ENCODE assay signal across 8 mouse cellular contexts in the genomic region with DNA sequence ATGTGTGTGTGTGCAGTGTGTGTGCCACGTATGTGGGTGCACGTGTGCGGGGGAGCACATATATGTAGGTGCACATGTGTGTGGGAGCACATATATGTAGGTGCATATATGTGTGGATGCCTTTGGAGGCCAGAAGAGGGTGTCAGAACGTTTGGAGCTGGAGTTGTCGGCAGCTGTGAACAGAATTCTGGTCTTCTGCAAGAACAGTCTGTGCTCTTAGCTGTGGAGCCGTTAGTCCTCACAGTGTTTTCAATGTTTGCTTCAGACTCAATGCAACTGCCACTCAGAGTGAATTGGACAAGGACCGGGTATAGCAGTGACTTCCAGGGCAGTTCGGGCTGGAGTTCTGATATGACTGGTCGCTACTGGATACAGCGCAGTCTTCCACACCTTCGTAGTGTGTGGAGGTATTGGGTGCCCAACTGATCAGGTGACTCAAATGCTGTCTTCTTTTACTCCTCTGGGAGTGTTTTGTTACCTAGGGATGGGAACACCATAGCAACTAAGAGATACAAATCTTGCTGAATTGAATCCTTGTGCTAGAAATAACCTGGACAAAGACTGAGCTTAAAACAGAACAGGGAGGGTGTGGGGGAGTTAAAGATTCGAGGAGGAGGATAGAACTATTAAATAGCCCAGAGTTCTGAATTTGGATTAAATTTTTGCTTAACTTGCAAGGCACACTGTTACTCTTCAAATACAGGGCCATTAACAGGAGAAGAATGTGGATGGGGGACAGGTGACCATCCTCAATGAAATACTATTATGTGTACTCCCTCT. TPM values are rescaled to one million over a fixed set of nuclear protein-coding genes. Genes with fewer than 3 reads are reported as not detected.
DNase-seq lines count a peak whose midpoint lies in the region; ATAC-seq lines count a peak whose summit lies in the region.

No protein-coding gene starts in this region.

- H3K36me3 ChIP-seq in embryonic facial prominence, embryonic 11.5 days (replicated peaks; ENCODE audit: control insufficient read depth, insufficient read depth, low read depth, low read length), result no peaks in the 10 kb centered on the region
- peaks cover 15% of the 10 kb centered on the region for H3K36me3 ChIP-seq in neural tube, embryonic 13.5 days

- no peak overlapping the region for H3K9ac ChIP-seq in embryonic facial prominence, embryonic 11.5 days (replicated peaks; ENCODE audit: low read length)
- peak overlapping the region; percentile 95 for H3K9ac ChIP-seq in neural tube, embryonic 13.5 days

- H3K4me1 ChIP-seq in embryonic facial prominence, embryonic 11.5 days (ENCODE audit: control insufficient read depth, insufficient read depth, low read length), result no peaks in the 10 kb centered on the region; the same call in 1 of the 2 replicates
- H3K4me1 ChIP-seq in neural tube, embryonic 13.5 days (replicated peaks), result peaks cover 8% of the 10 kb centered on the region

- no peaks in the 10 kb centered on the region for H3K27me3 ChIP-seq in embryonic facial prominence, embryonic 11.5 days (ENCODE audit: control insufficient read depth, insufficient read depth, low read length)
- no peaks in the 10 kb centered on the region for H3K27me3 ChIP-seq in neural tube, embryonic 13.5 days

- DNase-seq in left cerebral cortex, postnatal 14 days (ENCODE audit: low spot score in 2 of 2), result peak; percentile 23 to 71
- no peak for DNase-seq in left cerebral cortex, adult 11 months (ENCODE audit: low spot score)
- DNase-seq in embryonic facial prominence, embryonic 11.5 days (ENCODE audit: low spot score), result no peak
- peak; percentile 34 for DNase-seq in induced T-regulatory cell, adult 2 months (ENCODE audit: low read depth)
- DNase-seq in spleen, postnatal 10 days (ENCODE audit: low spot score in 2 of 2), result no peak
- DNase-seq in embryo, embryonic 9.5 days (ENCODE audit: extremely low spot score), result no peak
- no peak for DNase-seq in ovary, postnatal 10 days (ENCODE audit: low spot score)

- intact Hi-C loops in left cerebral cortex, postnatal 14 days (cut with DNase I), result loop anchor here (5.0 kb wide), 1 partner anchor 78 kb away; no protein-coding TSS in a partner anchor

- H3K4me3 ChIP-seq in embryonic facial prominence, embryonic 11.5 days (ENCODE audit: low read depth, low read length), result no peak overlapping the region
- peak overlapping the region; percentile 94 for H3K4me3 ChIP-seq in neural tube, embryonic 13.5 days

- H3K27ac ChIP-seq in embryonic facial prominence, embryonic 11.5 days (replicated peaks; ENCODE audit: low read depth, low read length), result no peak overlapping the region
- peak overlapping the region; percentile 94 for H3K27ac ChIP-seq in neural tube, embryonic 13.5 days (replicated peaks)

- H3K4me2 ChIP-seq in embryonic facial prominence, embryonic 11.5 days (ENCODE audit: low read depth, low read length), result peak overlapping the region; percentile 99; the same call in 1 of the 2 replicates
- peak overlapping the region; percentile 87 for H3K4me2 ChIP-seq in neural tube, embryonic 13.5 days

- no peaks in the 10 kb centered on the region for H3K9me3 ChIP-seq in embryonic facial prominence, embryonic 11.5 days (replicated peaks; ENCODE audit: control insufficient read depth, low read length)
- peaks cover 9% of the 10 kb centered on the region; the same call in 1 of the 2 replicates for H3K9me3 ChIP-seq in neural tube, embryonic 13.5 days

- 80% methylated on average over 12 of the region's 12 CpGs for WGBS in embryonic facial prominence, embryonic 11.5 days
- 83% methylated on average over 12 of the region's 12 CpGs for WGBS in neural tube, embryonic 13.5 days

- no peak for ATAC-seq in embryonic facial prominence, embryonic 11.5 days (replicated peaks; ENCODE audit: insufficient number of reproducible peaks, low FRiP score, low TSS enrichment, low read depth)
- ATAC-seq in neural tube, embryonic 13.5 days (ENCODE audit: low read depth), result peak; percentile 0; the same call in 1 of the 2 replicates

RNA-seq across cellular contexts. Expression of a gene that starts 1.0 kb away (rescaled TPM):
- 100 to 1,000 TPM; 121 to 132 TPM for total RNA-seq in left cerebral cortex, postnatal 14 days (2021)
- polyA plus RNA-seq in embryonic facial prominence, embryonic 11.5 days (2014; fragmentation: Nextera tagmentation; extraction: Ambion mirVana), result 7.6 and 8.4 TPM in 2 replicates
- 13.3 and 13.5 TPM in 2 replicates for polyA plus RNA-seq in neural tube, embryonic 13.5 days (2015; fragmentation: Nextera tagmentation; extraction: Ambion mirVana)

Comparison
In these comparisons a context has a peak if more than half of its experiments do, and no peak if none do; other contexts are left out.
1. DNase-seq: peak in left cerebral cortex, postnatal 14 days (2 of 2) and induced T-regulatory cell, adult 2 months (single experiment); none in left cerebral cortex, adult 11 months (single experiment), embryonic facial prominence, embryonic 11.5 days (single experiment), spleen, postnatal 10 days (0 of 2), embryo, embryonic 9.5 days (single experiment) and ovary, postnatal 10 days (single experiment).